Mouse (Mus musculus): ENCODE results near the gene Tnnc2.

The Tnnc2 gene

DNA sequence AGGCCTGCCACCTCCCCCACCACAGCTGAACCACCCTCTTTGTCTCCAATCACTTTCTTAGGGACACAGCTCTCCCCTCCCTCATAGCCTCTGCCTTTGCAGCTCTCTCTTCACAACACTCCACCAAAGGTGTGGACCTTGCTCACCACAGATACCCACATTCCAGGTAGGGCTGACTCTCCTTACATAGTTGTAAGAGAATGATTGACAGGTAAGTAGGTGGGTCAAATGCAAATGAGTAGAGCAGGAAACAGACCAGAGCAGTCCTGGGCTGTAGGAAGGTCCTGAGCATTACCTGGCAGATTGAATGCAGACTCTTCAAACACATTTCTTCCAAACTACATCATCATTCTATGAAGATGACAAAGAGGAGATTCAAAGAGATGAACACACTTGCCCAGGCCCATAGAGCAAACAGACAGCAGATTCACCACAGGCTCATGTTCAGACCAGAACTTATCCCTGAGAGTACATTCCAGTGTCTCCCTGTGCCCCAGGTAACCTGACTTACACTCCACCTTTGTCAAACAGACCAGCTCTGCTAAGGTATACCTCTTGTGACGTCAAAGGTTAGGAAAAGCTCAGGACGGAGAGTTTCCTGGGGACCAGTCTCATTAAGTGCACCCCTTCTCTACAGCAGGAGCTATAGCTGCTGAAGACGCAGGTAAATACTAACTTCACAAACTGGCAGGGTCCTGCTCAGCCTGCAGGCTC, 42.2 kb downstream of the Tnnc2 start:
- DNase-seq (ENCODE audit: low spot score) = no peak

DNA sequence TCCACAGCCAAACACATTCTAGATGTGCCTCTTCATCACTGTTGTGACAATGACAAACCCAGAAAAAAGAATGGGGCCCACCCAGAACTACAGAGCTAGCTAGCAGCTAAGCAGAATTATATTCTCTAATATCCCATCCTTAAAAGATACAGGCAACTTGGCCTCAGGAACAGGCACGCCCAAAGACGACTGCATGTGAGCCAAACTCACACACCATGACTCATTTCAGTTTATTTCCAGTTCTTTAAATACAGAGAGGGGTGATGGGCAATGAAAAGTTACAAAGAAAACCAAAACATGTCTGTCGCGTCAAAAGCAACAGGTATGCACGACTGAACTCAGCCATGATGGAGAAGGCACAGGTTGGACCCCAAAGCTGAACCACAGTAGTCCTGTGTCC, 44.3 kb downstream of the Tnnc2 start:
- DNase-seq (ENCODE audit: low spot score) = no peak

DNA sequence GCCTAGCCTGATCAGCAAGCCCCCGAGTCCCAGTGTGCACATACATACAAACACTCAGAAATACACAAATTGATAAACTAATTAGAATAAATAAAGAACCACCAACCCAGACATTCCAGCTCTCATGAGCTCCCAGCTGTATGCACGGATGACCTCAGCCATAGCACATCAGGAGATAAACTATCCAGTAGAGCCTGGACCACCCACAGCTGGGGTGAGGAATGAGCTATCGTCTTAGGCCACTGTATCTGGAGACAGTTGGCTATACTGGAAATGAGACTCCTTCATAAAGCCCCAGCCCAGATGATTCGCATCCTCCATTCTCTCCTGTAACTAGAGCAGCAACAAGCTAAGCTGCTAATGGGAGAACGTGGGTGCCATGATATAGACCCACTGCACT, 44.9 kb downstream of the Tnnc2 start:
- DNase-seq (ENCODE audit: low spot score) = no peak

DNA sequence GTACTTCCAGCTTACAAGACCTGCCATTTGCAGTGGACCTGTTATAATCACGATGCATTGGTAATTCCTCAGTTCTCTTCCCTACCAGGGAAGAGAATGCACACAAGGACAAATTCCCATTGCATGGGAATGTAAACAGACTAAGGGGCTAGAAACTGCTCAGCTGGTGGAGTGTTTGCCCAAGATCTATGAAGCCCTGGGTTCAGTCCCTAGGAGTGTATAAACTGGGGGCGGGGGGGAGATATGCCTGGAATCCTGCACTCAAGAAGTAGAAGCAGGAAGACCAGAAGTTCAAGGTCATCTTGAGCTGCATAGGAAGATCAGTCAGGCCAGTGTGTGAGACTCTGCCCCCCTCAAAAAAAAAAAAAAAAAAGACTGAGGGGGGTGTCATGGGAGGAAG, 46.5 kb downstream of the Tnnc2 start:
- no peak for DNase-seq (ENCODE audit: low spot score)

DNA sequence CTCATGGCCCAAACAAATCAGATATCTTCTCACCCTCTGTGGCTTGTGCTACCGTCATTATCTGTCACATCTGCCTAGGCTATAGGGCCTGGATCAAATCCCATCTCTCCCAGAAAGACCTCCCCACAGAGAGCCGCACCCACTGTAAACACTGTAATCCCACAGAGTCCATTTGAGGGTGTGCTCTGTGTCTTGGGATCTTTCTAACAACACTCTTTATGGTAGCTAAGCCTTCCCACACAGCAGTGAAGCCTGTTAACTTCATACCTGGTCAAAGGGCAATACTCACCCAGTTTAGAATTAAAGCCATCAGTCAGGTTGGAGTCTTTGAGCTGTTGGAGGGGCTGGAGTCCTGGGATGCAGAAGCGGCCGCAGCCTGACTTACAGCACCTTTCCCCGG, 48.0 kb downstream of the Tnnc2 start:
- no peak for DNase-seq (ENCODE audit: low spot score)
